Mouse (Mus musculus) yolk sac, embryonic 10.5 days (tissue): ENCODE results near the gene Ebf1.

ENCODE experiments used
- DNase-seq: peaks from one replicate; pipeline ENCODE4 v3.0.0-alpha.2; 2017; ENCODE audit warnings: low spot score

The Ebf1 gene

DNA sequence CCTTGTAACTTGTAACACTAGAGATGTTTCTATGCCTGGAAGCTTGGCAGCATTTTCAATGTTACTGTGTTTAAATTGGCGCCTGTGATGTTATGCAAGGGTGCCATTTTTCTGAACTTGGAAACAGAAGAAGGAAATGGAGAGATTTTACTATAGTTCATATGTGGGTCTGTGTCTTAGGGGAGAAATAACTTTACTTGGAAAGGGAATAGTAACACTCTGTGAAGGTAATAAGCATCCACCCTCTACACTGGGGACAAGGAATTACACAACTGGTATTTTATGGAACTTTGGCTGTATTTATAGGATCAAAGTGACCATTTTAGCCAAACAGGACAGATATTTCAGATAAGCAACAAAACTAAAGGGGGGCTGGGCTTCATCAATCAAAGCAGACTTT, 278.8 kb downstream of the Ebf1 start:
- no peak for DNase-seq

GRCm38 (mm10) chr11:44897140-44897665, 280.1 kb downstream of the Ebf1 start:
- no peak for DNase-seq

- no peak for DNase-seq
Measured at GRCm38 (mm10) chr11:44899554-44899953, 282.4 kb downstream of the Ebf1 start.

- no peak for DNase-seq
Measured at GRCm38 (mm10) chr11:44899965-44900364, 282.8 kb downstream of the Ebf1 start.

DNA sequence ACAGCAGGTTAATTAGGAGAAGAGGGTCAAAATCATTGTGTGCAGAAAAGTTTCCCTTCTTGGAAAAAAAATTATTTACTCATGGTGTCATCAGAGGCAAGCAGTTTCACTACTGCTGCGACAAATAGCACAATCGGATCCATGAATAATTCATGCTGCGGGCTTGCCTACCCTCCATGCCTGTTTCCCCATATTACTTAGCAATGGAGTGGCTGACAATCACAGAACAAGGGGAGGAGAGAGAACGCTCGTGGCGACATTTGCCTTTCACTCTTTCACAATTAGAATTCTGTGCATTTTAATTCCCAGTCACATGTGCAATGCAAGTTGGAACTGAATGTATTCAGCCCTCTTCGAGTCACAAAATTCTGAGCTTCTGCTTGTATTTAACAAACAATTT, 283.4 kb downstream of the Ebf1 start:
- no peak for DNase-seq

DNA sequence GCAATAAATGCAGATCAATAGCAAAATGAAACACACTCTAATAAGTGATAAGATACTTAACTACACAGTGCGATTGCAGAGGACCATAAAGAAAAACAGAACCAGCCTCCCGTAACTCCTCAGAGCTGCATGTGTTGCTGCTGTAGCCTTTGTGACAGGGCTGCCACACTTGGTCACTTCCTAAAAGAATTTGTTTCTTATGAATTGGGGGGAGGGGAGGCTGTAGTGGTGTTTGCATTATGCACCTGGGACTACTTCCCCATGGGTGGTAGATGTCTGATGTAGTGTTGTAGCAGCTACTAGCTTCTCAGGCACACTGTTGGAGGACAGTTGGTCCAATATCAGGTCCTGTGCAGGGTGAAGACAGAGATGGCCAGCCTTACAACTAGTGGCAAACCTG, 284.6 kb downstream of the Ebf1 start:
- no peak for DNase-seq

GRCm38 (mm10) chr11:44902165-44902564, 285.0 kb downstream of the Ebf1 start:
- no peak for DNase-seq

GRCm38 (mm10) chr11:44904121-44904520, 287.0 kb downstream of the Ebf1 start:
- no peak for DNase-seq

DNA sequence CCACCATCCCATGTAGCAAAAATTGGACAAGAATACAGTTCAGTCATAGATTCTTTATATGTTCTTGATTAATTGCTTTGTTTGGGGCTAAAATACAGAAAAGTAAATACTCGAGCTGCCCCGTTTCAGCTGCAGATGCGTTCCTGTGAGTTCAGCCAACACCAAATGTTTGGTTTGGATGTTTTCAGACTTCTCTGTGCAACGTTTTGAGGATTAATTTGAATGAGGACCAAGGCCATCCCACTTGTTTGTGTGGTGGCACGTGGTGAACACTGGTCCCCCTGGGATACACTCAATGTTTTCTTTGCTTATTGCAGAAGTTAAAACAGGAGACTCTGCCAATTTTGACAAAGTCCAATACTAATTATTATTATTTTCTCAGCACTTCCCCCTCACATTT, 289.3 kb downstream of the Ebf1 start:
- no peak for DNase-seq

DNA sequence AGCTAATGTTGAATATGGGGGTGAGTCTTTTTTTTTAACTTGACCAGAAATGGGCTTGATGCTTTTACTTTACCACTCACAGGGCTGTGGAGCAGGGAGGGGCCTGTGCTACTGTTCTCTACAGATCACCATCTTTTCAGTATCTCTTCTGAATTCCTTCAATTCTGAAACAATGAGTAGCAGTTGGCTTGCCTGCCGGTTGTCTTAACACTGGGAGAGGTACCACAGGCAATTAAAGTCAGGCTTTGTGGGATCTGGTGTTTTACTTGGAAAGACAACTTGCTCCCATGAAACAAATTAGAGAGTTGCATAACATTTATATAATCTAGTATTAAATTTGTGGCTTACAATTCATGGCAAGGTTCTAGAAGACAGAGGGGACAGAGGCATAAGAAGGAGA, 294.6 kb downstream of the Ebf1 start:
- DNase-seq = no peak

DNA sequence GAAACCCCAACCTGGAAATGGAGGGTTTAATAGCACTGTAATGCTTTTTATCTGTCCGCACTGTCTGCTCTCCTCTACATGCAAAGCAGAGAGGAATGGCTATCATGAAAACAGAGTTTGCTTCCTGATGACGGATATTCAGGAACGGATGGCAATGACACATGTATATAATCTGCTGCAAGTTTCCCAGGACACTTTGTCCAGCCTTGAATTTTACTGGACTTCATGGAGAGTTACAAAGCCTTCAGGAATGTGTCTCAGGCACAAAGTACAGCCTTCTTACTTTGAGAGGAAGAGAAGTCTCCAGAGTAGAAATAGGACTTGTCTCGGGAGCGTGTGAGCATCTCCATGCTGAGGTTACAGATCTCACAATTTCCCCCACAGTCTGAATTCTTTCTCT, 296.7 kb downstream of the Ebf1 start:
- DNase-seq = no peak

GRCm38 (mm10) chr11:44917059-44917458, 299.9 kb downstream of the Ebf1 start:
- no peak for DNase-seq

DNA sequence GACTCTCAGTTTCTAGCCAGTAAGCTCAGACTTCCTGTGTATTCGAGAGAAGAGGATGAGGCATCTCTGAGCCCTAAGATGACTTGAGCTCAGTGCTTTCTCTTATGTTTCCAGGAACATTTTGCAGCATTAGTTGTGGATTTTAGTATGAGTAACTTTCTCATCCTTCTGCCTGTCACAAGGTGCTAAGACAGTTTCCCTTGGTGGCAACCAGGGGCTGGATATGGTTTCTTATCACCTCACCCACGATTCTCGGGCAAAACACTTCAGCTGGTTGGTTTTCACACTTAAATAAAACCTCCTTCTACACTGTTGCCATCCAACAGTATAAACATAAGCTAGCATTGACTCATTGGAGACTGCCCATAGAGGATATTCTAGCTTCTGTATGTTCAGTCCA, 306.0 kb downstream of the Ebf1 start:
- no peak for DNase-seq

DNA sequence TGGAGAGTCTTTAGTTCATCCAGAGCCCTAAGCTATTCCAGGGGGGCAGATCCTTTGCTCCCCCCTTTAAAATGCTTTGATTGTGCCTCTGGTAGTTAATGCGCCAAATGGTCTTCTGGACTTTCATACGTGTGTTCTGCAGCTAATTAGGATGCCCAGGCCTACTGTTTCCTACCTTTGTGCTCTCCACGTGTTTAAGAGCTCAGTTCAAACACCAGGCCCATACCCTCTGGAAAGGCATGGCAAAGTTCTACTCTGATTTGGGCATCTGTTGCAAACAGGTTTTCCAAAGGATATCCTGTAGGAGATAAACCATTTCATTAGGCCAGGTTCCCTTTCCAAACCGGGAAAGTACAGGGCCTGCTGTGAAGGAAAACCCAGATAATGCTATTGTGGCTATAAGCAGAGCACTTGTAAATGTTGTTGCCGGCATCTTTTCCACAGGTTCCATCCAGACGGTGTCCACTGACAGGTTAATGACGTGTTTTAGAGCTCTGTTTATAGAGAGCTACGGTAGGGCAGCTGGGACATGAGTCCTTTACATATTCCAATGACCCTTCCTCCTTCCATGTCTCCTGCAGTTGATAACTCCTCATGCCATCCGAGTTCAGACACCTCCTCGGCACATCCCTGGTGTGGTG, 306.9 kb downstream of the Ebf1 start:
- DNase-seq = no peak

GRCm38 (mm10) chr11:44924896-44925295, 307.8 kb downstream of the Ebf1 start:
- DNase-seq = peak; percentile 7

DNA sequence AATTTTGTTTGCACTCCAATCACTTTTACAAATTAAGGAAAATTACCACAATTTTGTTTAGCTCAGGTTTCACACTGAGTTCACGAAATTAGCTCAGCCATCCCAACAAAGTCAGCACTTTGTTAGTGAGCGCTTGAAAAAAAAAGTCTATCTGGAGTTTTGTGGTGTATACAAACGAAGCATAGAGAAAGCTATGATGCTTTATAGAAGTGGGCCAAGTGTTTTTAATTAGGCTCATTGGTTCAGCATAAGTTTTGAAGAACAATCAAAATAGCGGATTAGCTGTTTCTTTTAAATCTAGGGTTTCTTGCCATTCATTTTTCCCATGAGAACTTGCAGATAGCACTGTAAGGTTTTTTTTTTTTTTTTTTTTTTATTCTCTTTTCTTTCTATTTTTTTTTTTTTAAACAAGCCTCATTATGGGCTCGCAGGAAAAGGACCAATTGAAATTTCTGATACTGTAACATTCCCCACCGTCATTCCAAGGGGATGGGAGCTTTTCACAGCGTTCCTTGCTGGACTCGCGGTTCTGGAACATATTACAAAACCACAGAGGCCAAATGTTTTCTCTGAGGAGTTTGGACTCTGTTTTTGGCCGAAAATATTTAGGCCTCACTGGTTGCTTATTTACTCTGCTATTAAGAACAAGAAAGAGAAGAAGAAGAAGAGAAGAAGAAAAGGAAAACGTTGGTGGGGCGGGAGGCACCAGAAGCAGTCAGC, 308.8 kb downstream of the Ebf1 start:
- DNase-seq = no peak

GRCm38 (mm10) chr11:44928403-44928802, 311.3 kb downstream of the Ebf1 start:
- DNase-seq = no peak

GRCm38 (mm10) chr11:44932942-44933483, 315.9 kb downstream of the Ebf1 start:
- DNase-seq = no peak

DNA sequence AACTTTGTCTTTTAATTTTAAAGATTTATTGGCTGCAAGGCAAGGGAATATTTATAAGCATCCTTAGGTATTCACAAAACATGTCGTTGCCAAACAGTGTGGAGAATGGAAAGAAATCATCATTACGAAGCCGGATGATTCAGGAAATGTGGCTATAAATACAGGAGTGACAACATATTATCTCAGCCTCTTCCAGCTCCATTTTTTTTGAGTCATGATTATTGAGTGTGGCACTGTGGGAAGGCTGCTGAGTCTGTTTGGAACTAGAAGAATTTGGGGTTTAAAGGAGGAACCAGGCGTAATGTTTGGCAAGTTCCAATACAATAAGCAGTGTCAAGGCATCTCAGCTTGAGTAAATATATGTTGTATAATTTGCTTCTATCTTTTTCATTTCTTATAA, 326.7 kb downstream of the Ebf1 start:
- DNase-seq = no peak

- DNase-seq = no peak
Measured at GRCm38 (mm10) chr11:44944401-44944800, 327.3 kb downstream of the Ebf1 start.

DNA sequence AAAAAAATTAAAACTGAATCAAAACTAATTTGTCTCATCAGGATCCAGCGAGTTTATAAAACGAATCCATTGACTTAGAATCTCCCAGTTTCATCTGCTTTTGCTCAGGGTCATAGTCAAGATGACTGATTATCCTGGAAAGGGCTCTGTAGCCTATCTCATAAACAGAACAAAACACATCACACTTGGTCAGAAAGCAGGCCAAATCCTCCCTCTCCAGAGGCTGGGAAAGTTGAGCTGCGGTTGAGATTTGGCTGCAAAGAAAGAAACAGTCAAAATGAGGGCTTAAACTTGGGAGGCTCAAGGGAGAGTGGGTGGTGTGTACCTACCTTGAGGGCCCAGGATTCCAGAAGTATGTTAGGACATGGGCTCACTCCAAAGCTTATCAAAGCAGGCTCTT, 329.5 kb downstream of the Ebf1 start:
- no peak for DNase-seq

- DNase-seq = no peak
Measured at GRCm38 (mm10) chr11:44948541-44948940, 331.4 kb downstream of the Ebf1 start.

DNA sequence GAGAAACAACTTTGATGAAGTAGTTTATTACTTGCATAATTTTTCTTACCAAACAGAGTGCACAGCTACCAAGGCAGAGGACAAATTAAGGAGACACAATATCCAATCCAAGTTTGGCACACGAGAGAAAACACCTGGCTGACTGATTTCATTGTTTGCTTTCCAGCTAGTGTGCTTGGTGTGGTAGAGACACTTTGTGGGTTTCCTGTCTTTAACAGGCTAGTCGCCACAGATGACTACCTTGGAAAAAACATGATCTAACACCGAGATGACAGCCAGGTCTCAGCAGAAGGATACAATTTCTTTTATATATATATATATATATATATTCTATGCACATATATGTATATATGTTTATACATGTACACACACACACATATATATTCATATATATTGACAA, 332.0 kb downstream of the Ebf1 start:
- DNase-seq = no peak
